Mouse (Mus musculus) heart, adult 2 months (tissue): ENCODE measurements at regions not wholly inside any gene's neighbourhood (a gene's known extent, or its start where the extent isn't known, plus 50 kb on each side); places are given as distances from the start of the nearest gene placed in this dataset.

Source experiments
- DNase-seq, 2 experiments: peaks; one replicate each; pipeline ENCODE4 v3.0.0; 2021
- H3K27ac ChIP-seq: fragments of 200-600 bp; 2 replicates; pipeline ENCODE4 v1.8.1; 2022
- H3K27me3 ChIP-seq: fragments of 200-500 bp; 2 replicates; pipeline ENCODE4 v1.6.1; 2012; ENCODE audit warnings: mild to moderate bottlenecking, low read length, inconsistent platforms, mixed read lengths; ENCODE audit not compliant: control insufficient read depth, insufficient read depth
- H3K36me3 ChIP-seq: fragments of 200-500 bp; 2 replicates; pipeline ENCODE4 v1.6.1; 2012; ENCODE audit warnings: low read length, inconsistent platforms; ENCODE audit not compliant: control insufficient read depth, insufficient read depth
- H3K4me1 ChIP-seq: fragments of 200-500 bp; 2 replicates; pipeline ENCODE4 v1.6.1; 2011; ENCODE audit warnings: low read length; ENCODE audit not compliant: control insufficient read depth, insufficient read depth
- H3K4me3 ChIP-seq: fragments of 200-600 bp; 2 replicates; pipeline ENCODE4 v1.8.1; 2022
- H3K79me2 ChIP-seq: fragments of 200-500 bp; replicated peaks from 2 replicates; pipeline ENCODE4 v1.6.1; 2012; ENCODE audit warnings: mild to moderate bottlenecking, inconsistent platforms, low read length, moderate library complexity, mixed read lengths; ENCODE audit not compliant: control insufficient read depth, insufficient read depth
- H3K9ac ChIP-seq: fragments of 200-500 bp; 2 replicates; pipeline ENCODE4 v1.6.1; 2012; ENCODE audit warnings: low read depth, mild to moderate bottlenecking, control low read depth, inconsistent platforms, low read length, mixed read lengths
- CTCF ChIP-seq: fragments of 200-600 bp; IDR thresholded peaks from 2 replicates; pipeline ENCODE4 v1.8.1; 2022; ENCODE audit warnings: antibody characterized with exemption, mild to moderate bottlenecking, moderate library complexity
- EP300 ChIP-seq: fragments of 200-500 bp; IDR thresholded peaks from 2 replicates; pipeline ENCODE4 v1.6.1; 2011; ENCODE audit warnings: low read depth, low read length, control low read depth; ENCODE audit not compliant: insufficient read depth
- POLR2A ChIP-seq: fragments of 200-500 bp; IDR thresholded peaks from 2 replicates; pipeline ENCODE4 v1.6.1; 2011; ENCODE audit warnings: mild to moderate bottlenecking, low read depth, low read length, control low read depth; ENCODE audit not compliant: insufficient read depth
- WGBS: fragments of 180-500 bp; shearing (Covaris S2); methylation state at CpG from one replicate; pipeline ENCODE4 v1.1.7; 2018; 5-methylcytosine and 5-hydroxymethylcytosine counted together
- intact Hi-C: fragments of 180-260 bp; cut with DNase I; formaldehyde crosslinking; loops from one replicate; pipeline ENCODE4 v1.15.1; 2025

- DNase-seq = no peak
- Histone ChIP-seq H3K9ac (no peak overlapping the region), H3K27ac (no peak overlapping the region), H3K4me1 (no peaks in the 10 kb centered on the region), H3K27me3 (no peaks in the 10 kb centered on the region), H3K4me3 (no peak overlapping the region), H3K36me3 (no peaks in the 10 kb centered on the region), H3K79me2 (no peaks in the 10 kb centered on the region)
- TF ChIP-seq CTCF (no peak), EP300 (no peak), POLR2A (no peak)
- intact Hi-C loops = no loop called here
- WGBS = 75% methylated on average over 21 of the region's 21 CpGs
Measured at GRCm38 (mm10) chr5:148624649-148625405, 72.2 kb upstream of the Ubl3 start.

DNA sequence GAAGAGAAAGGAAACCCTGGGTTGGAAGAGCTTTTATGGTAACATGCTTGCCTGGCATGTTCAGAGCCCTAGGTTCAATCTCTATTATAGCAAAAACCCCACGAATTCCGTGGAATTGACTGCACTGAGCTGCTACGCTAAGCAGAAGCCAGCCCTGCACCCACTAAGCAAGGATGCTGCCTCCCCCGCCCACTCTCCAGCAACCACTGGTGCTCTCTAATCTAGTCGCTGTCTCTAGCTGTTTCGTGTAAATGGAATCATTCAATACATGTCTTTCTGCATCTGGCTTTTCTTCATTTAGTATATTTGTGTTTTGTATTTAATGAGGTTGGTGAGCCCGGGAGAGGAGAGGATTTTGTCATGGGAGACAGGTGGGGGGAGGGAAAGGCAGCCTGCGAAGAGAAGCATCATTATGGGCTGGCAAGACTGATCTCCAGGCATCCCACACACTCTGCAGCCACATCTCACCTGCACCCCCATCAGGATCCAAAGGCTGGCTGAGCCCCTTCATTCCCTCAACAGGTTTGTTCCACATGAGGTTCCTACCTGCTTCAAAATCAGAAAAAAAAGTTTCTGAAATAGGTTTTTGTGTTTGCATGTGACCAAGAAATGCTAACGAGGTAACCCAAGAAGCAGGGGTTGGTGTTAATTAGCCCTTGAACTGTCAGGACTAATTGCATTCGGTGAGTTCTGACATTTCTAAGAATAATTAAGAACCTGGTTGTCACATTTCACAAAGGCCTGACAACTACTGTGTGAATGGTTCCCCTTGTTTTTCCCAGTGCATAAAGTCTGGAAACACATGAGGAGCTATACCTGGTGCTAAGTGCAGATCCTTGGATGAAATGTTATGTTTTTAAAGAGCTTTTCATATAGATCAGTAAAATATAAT is 68.6 kb upstream of the Ubl3 start:
- Histone ChIP-seq H3K36me3 (no peaks in the 10 kb centered on the region), H3K9ac (no peak overlapping the region), H3K27me3 (no peaks in the 10 kb centered on the region), H3K79me2 (no peaks in the 10 kb centered on the region), H3K4me1 (no peaks in the 10 kb centered on the region; the same call in 1 of the 2 replicates), H3K27ac (no peak overlapping the region), H3K4me3 (no peak overlapping the region)
- intact Hi-C loops = no loop called here
- no peak for DNase-seq
- TF ChIP-seq EP300 = no peak
- no peak for TF ChIP-seq CTCF
- no peak for TF ChIP-seq POLR2A
- WGBS = 65% methylated on average over 10 of the region's 10 CpGs

GRCm38 (mm10) chr5:148619917-148620316 is 67.3 kb upstream of the Ubl3 start:
- Histone ChIP-seq H3K4me1 (no peaks in the 10 kb centered on the region; the same call in 1 of the 2 replicates), H3K79me2 (no peaks in the 10 kb centered on the region), H3K9ac (no peak overlapping the region), H3K36me3 (no peaks in the 10 kb centered on the region), H3K27me3 (no peaks in the 10 kb centered on the region), H3K4me3 (no peak overlapping the region), H3K27ac (no peak overlapping the region)
- 61% methylated on average over 2 of the region's 2 CpGs for WGBS
- DNase-seq = no peak
- no peak for TF ChIP-seq POLR2A
- no peak for TF ChIP-seq EP300
- TF ChIP-seq CTCF = no peak
- intact Hi-C loops = no loop called here

GRCm38 (mm10) chr5:148616426-148616825 is 63.8 kb upstream of the Ubl3 start:
- TF ChIP-seq EP300 (no peak), POLR2A (no peak), CTCF (no peak)
- Histone ChIP-seq H3K27ac (no peak overlapping the region), H3K79me2 (no peaks in the 10 kb centered on the region), H3K9ac (no peak overlapping the region), H3K27me3 (no peaks in the 10 kb centered on the region), H3K4me1 (no peaks in the 10 kb centered on the region; the same call in 1 of the 2 replicates), H3K4me3 (no peak overlapping the region), H3K36me3 (no peaks in the 10 kb centered on the region)
- WGBS = 81% methylated on average over 3 of the region's 3 CpGs
- DNase-seq = no peak
- intact Hi-C loops = no loop called here

- Histone ChIP-seq H3K27ac (no peak overlapping the region), H3K27me3 (no peaks in the 10 kb centered on the region), H3K4me3 (no peak overlapping the region), H3K36me3 (no peaks in the 10 kb centered on the region), H3K9ac (no peak overlapping the region), H3K79me2 (no peaks in the 10 kb centered on the region), H3K4me1 (no peaks in the 10 kb centered on the region; the same call in 1 of the 2 replicates)
- 45% methylated on average over 10 of the region's 10 CpGs for WGBS
- intact Hi-C loops = no loop called here
- TF ChIP-seq POLR2A (no peak), EP300 (no peak), CTCF (no peak)
- DNase-seq = peak; percentile 4 to 28
Measured at GRCm38 (mm10) chr5:148615706-148616366, 63.2 kb upstream of the Ubl3 start.
